Mouse (Mus musculus) CD8-positive naive resting alpha-beta T cell, adult 57 days (primary cell): ENCODE data around the gene Sulf2. TPM values are rescaled to one million over a fixed set of nuclear protein-coding genes. Genes with fewer than 3 reads are reported as not detected.

ENCODE experiments used
- total RNA-seq: library from RNA; stranded (reverse); gene quantifications from one replicate; pipeline ENCODE4 v1.2.4, GENCODE M21; 2023

The Sulf2 gene
- 2.3 TPM for total RNA-seq

GRCm38 (mm10) chr2:166155454-166155815 is at the start of gene Sulf2:
Gene Sulf2, minus strand, starts transcription at chr2:166155663.

Other genes with a start within 250 kb of the Sulf2 start
- gene Ncoa3, start 163.0 kb downstream of the Sulf2 start, total RNA-seq, result 118 TPM